Mouse (Mus musculus): ENCODE results near the gene Abcc1. TPM values are rescaled to one million over a fixed set of nuclear protein-coding genes. Genes with fewer than 3 reads are reported as not detected.

Gene Abcc1
- polyA plus RNA-seq, 1 experiment from 2014 or later: 9.6 TPM

- 85% methylated on average over 5 of the region's 5 CpGs for WGBS
- no peak for ATAC-seq (replicated peaks; ENCODE audit: low FRiP score)
- Histone ChIP-seq H3K9me3 (ENCODE audit: control insufficient read depth, low read length) (no peaks in the 10 kb centered on the region), H3K4me3 (ENCODE audit: low read depth, low read length) (no peak overlapping the region), H3K27ac (ENCODE audit: low read depth, low read length) (no peak overlapping the region), H3K4me2 (ENCODE audit: low read depth, low read length, severe bottlenecking) (no peak overlapping the region), H3K4me1 (replicated peaks; ENCODE audit: control insufficient read depth, insufficient read depth, low read length) (no peaks in the 10 kb centered on the region), H3K9ac (ENCODE audit: low read length) (no peak overlapping the region), H3K36me3 (ENCODE audit: control insufficient read depth, insufficient read depth, low read length) (no peaks in the 10 kb centered on the region), H3K27me3 (ENCODE audit: control insufficient read depth, insufficient read depth, low read length) (no peaks in the 10 kb centered on the region)
- no peak for DNase-seq (ENCODE audit: low spot score)
Observed at GRCm38 (mm10) chr16:14451374-14452046, 90.2 kb downstream of the Abcc1 start.

- H3K4me1 ChIP-seq (replicated peaks; ENCODE audit: control insufficient read depth, insufficient read depth, low read length): no peaks in the 10 kb centered on the region
- H3K27me3 ChIP-seq (ENCODE audit: control insufficient read depth, insufficient read depth, low read length): no peaks in the 10 kb centered on the region
- no peak overlapping the region for H3K27ac ChIP-seq (ENCODE audit: low read depth, low read length)
- WGBS: 84% methylated on average over 2 of the region's 2 CpGs
- H3K9me3 ChIP-seq (ENCODE audit: control insufficient read depth, low read length): no peaks in the 10 kb centered on the region
- H3K4me2 ChIP-seq (ENCODE audit: low read depth, low read length, severe bottlenecking): no peak overlapping the region
- no peaks in the 10 kb centered on the region; the same call in 1 of the 2 replicates for H3K36me3 ChIP-seq (ENCODE audit: control insufficient read depth, insufficient read depth, low read length)
- ATAC-seq (replicated peaks; ENCODE audit: low FRiP score) (no peak), DNase-seq (ENCODE audit: low spot score) (no peak)
- no peak overlapping the region for H3K9ac ChIP-seq (ENCODE audit: low read length)
- no peak overlapping the region for H3K4me3 ChIP-seq (ENCODE audit: low read depth, low read length)
Observed at GRCm38 (mm10) chr16:14462535-14462934, 101.2 kb downstream of the Abcc1 start.

GRCm38 (mm10) chr16:14465016-14465415, 103.7 kb downstream of the Abcc1 start:
- Histone ChIP-seq H3K36me3 (ENCODE audit: control insufficient read depth, insufficient read depth, low read length) (no peaks in the 10 kb centered on the region; the same call in 1 of the 2 replicates), H3K27me3 (ENCODE audit: control insufficient read depth, insufficient read depth, low read length) (no peaks in the 10 kb centered on the region), H3K4me3 (ENCODE audit: low read depth, low read length) (no peak overlapping the region), H3K9me3 (ENCODE audit: control insufficient read depth, low read length) (no peaks in the 10 kb centered on the region), H3K4me1 (replicated peaks; ENCODE audit: control insufficient read depth, insufficient read depth, low read length) (no peaks in the 10 kb centered on the region), H3K27ac (ENCODE audit: low read depth, low read length) (no peak overlapping the region), H3K4me2 (ENCODE audit: low read depth, low read length, severe bottlenecking) (no peak overlapping the region), H3K9ac (ENCODE audit: low read length) (no peak overlapping the region)
- 90% methylated on average over 6 of the region's 6 CpGs for WGBS
- DNase-seq (ENCODE audit: low spot score): peak; percentile 34
- no peak for ATAC-seq (replicated peaks; ENCODE audit: low FRiP score)

- Histone ChIP-seq H3K27me3 (ENCODE audit: control insufficient read depth, insufficient read depth, low read length) (no peaks in the 10 kb centered on the region), H3K4me3 (ENCODE audit: low read depth, low read length) (no peak overlapping the region), H3K27ac (ENCODE audit: low read depth, low read length) (no peak overlapping the region), H3K4me2 (ENCODE audit: low read depth, low read length, severe bottlenecking) (no peak overlapping the region), H3K9me3 (ENCODE audit: control insufficient read depth, low read length) (no peaks in the 10 kb centered on the region), H3K9ac (ENCODE audit: low read length) (no peak overlapping the region), H3K4me1 (replicated peaks; ENCODE audit: control insufficient read depth, insufficient read depth, low read length) (no peaks in the 10 kb centered on the region), H3K36me3 (ENCODE audit: control insufficient read depth, insufficient read depth, low read length) (no peaks in the 10 kb centered on the region; the same call in 1 of the 2 replicates)
- 78% methylated on average over 2 of the region's 2 CpGs for WGBS
- no peak for ATAC-seq (replicated peaks; ENCODE audit: low FRiP score)
- DNase-seq (ENCODE audit: low spot score): no peak
Observed at GRCm38 (mm10) chr16:14468351-14468750, 107.0 kb downstream of the Abcc1 start.

GRCm38 (mm10) chr16:14468841-14469240, 107.5 kb downstream of the Abcc1 start:
- Histone ChIP-seq H3K27ac (ENCODE audit: low read depth, low read length) (no peak overlapping the region), H3K27me3 (ENCODE audit: control insufficient read depth, insufficient read depth, low read length) (no peaks in the 10 kb centered on the region), H3K9ac (ENCODE audit: low read length) (no peak overlapping the region), H3K4me2 (ENCODE audit: low read depth, low read length, severe bottlenecking) (no peak overlapping the region), H3K36me3 (ENCODE audit: control insufficient read depth, insufficient read depth, low read length) (no peaks in the 10 kb centered on the region; the same call in 1 of the 2 replicates), H3K4me3 (ENCODE audit: low read depth, low read length) (no peak overlapping the region), H3K9me3 (ENCODE audit: control insufficient read depth, low read length) (no peaks in the 10 kb centered on the region), H3K4me1 (replicated peaks; ENCODE audit: control insufficient read depth, insufficient read depth, low read length) (no peaks in the 10 kb centered on the region)
- ATAC-seq (replicated peaks; ENCODE audit: low FRiP score): no peak
- DNase-seq (ENCODE audit: low spot score): no peak
- 96% methylated on average over 5 of the region's 5 CpGs for WGBS

- Histone ChIP-seq H3K27me3 (ENCODE audit: control insufficient read depth, insufficient read depth, low read length) (no peaks in the 10 kb centered on the region), H3K4me1 (replicated peaks; ENCODE audit: control insufficient read depth, insufficient read depth, low read length) (no peaks in the 10 kb centered on the region), H3K36me3 (ENCODE audit: control insufficient read depth, insufficient read depth, low read length) (no peaks in the 10 kb centered on the region; the same call in 1 of the 2 replicates), H3K9me3 (ENCODE audit: control insufficient read depth, low read length) (no peaks in the 10 kb centered on the region), H3K4me2 (ENCODE audit: low read depth, low read length, severe bottlenecking) (no peak overlapping the region), H3K9ac (ENCODE audit: low read length) (no peak overlapping the region), H3K27ac (ENCODE audit: low read depth, low read length) (no peak overlapping the region), H3K4me3 (ENCODE audit: low read depth, low read length) (no peak overlapping the region)
- peak; percentile 30 for DNase-seq (ENCODE audit: low spot score)
- WGBS: 87% methylated on average over 5 of the region's 5 CpGs
- no peak for ATAC-seq (replicated peaks; ENCODE audit: low FRiP score)
Observed at GRCm38 (mm10) chr16:14472171-14472570, 110.8 kb downstream of the Abcc1 start.

- Histone ChIP-seq H3K9ac (ENCODE audit: low read length) (no peak overlapping the region), H3K36me3 (ENCODE audit: control insufficient read depth, insufficient read depth, low read length) (no peaks in the 10 kb centered on the region; the same call in 1 of the 2 replicates), H3K9me3 (ENCODE audit: control insufficient read depth, low read length) (no peaks in the 10 kb centered on the region), H3K27me3 (ENCODE audit: control insufficient read depth, insufficient read depth, low read length) (no peaks in the 10 kb centered on the region), H3K4me1 (replicated peaks; ENCODE audit: control insufficient read depth, insufficient read depth, low read length) (no peaks in the 10 kb centered on the region), H3K4me2 (ENCODE audit: low read depth, low read length, severe bottlenecking) (no peak overlapping the region), H3K4me3 (ENCODE audit: low read depth, low read length) (no peak overlapping the region), H3K27ac (ENCODE audit: low read depth, low read length) (no peak overlapping the region)
- WGBS: 91% methylated on average over 7 of the region's 7 CpGs
- DNase-seq (ENCODE audit: low spot score) (no peak), ATAC-seq (replicated peaks; ENCODE audit: low FRiP score) (no peak)
Observed at GRCm38 (mm10) chr16:14473686-14474085, 112.3 kb downstream of the Abcc1 start.

- no peak overlapping the region for H3K4me2 ChIP-seq (ENCODE audit: low read depth, low read length, severe bottlenecking)
- ATAC-seq (replicated peaks; ENCODE audit: low FRiP score) (no peak), DNase-seq (ENCODE audit: low spot score) (no peak)
- H3K36me3 ChIP-seq (ENCODE audit: control insufficient read depth, insufficient read depth, low read length): no peaks in the 10 kb centered on the region; the same call in 1 of the 2 replicates
- no peak overlapping the region for H3K4me3 ChIP-seq (ENCODE audit: low read depth, low read length)
- no peaks in the 10 kb centered on the region for H3K9me3 ChIP-seq (ENCODE audit: control insufficient read depth, low read length)
- no peak overlapping the region for H3K9ac ChIP-seq (ENCODE audit: low read length)
- 89% methylated on average over 2 of the region's 2 CpGs for WGBS
- H3K4me1 ChIP-seq (replicated peaks; ENCODE audit: control insufficient read depth, insufficient read depth, low read length): no peaks in the 10 kb centered on the region
- no peak overlapping the region for H3K27ac ChIP-seq (ENCODE audit: low read depth, low read length)
- H3K27me3 ChIP-seq (ENCODE audit: control insufficient read depth, insufficient read depth, low read length): no peaks in the 10 kb centered on the region
Observed at GRCm38 (mm10) chr16:14475001-14475400, 113.6 kb downstream of the Abcc1 start.

- H3K4me2 ChIP-seq (ENCODE audit: low read depth, low read length, severe bottlenecking): no peak overlapping the region
- DNase-seq (ENCODE audit: low spot score) (no peak), ATAC-seq (replicated peaks; ENCODE audit: low FRiP score) (no peak)
- H3K27me3 ChIP-seq (ENCODE audit: control insufficient read depth, insufficient read depth, low read length): no peaks in the 10 kb centered on the region
- no peak overlapping the region for H3K9ac ChIP-seq (ENCODE audit: low read length)
- no peak overlapping the region for H3K4me3 ChIP-seq (ENCODE audit: low read depth, low read length)
- 86% methylated on average over 8 of the region's 8 CpGs for WGBS
- H3K9me3 ChIP-seq (ENCODE audit: control insufficient read depth, low read length): no peaks in the 10 kb centered on the region
- H3K4me1 ChIP-seq (replicated peaks; ENCODE audit: control insufficient read depth, insufficient read depth, low read length): no peaks in the 10 kb centered on the region
- H3K27ac ChIP-seq (ENCODE audit: low read depth, low read length): no peak overlapping the region
- no peaks in the 10 kb centered on the region for H3K36me3 ChIP-seq (ENCODE audit: control insufficient read depth, insufficient read depth, low read length)
Observed at GRCm38 (mm10) chr16:14476056-14476455, 114.7 kb downstream of the Abcc1 start.

Measured in forebrain, embryonic 11.5 days (tissue).